Mouse (Mus musculus) heart, postnatal 0 days (tissue): ENCODE results near the gene Iqcb1. TPM values are rescaled to one million over a fixed set of nuclear protein-coding genes. Genes with fewer than 3 reads are reported as not detected.

ENCODE experiments used
- ATAC-seq: fragments of 200-750 bp; cut with Nextera tagmentation; 2 replicates; pipeline ENCODE4 v1.8.0; 2017; ENCODE audit warnings: low read depth, moderate number of reproducible peaks, moderate library complexity; ENCODE audit not compliant: insufficient read depth
- DNase-seq: peaks from one replicate; pipeline ENCODE4 v3.0.0-alpha.2; 2016; ENCODE audit warnings: low spot score
- H3K27ac ChIP-seq: fragments of 300-500 bp; sonication (generic); 2 replicates; pipeline ENCODE4 v1.5.1; 2014; ENCODE audit warnings: low read depth, mild to moderate bottlenecking
- H3K27me3 ChIP-seq: fragments of 300-500 bp; sonication (generic); 2 replicates; pipeline ENCODE4 v1.6.1; 2014; ENCODE audit warnings: low read length, mixed read lengths; ENCODE audit not compliant: control insufficient read depth, insufficient read depth
- H3K36me3 ChIP-seq: fragments of 300-500 bp; sonication (generic); replicated peaks from 2 replicates; pipeline ENCODE4 v1.6.1; 2014; ENCODE audit warnings: low read length, mixed read lengths; ENCODE audit not compliant: control insufficient read depth, insufficient read depth
- H3K4me1 ChIP-seq: fragments of 300-500 bp; sonication (generic); 2 replicates; pipeline ENCODE4 v1.6.1; 2014; ENCODE audit warnings: antibody characterized with exemption; ENCODE audit not compliant: control insufficient read depth, insufficient read depth
- H3K4me2 ChIP-seq: fragments of 300-500 bp; sonication (generic); 2 replicates; pipeline ENCODE4 v1.6.1; 2014; ENCODE audit warnings: low read depth, mild to moderate bottlenecking, low read length, moderate library complexity
- H3K4me3 ChIP-seq: fragments of 300-500 bp; sonication (generic); 2 replicates; pipeline ENCODE4 v1.5.1; 2014; ENCODE audit warnings: low read depth, low read length
- H3K9ac ChIP-seq: fragments of 300-500 bp; sonication (generic); replicated peaks from 2 replicates; pipeline ENCODE4 v1.6.1; 2014; ENCODE audit warnings: low read depth, low read length, mixed read lengths
- H3K9me3 ChIP-seq: fragments of 300-500 bp; sonication (generic); replicated peaks from 2 replicates; pipeline ENCODE4 v1.6.1; 2016; ENCODE audit warnings: low read length; ENCODE audit not compliant: control insufficient read depth
- CTCF ChIP-seq: IDR thresholded peaks from 2 replicates; pipeline ENCODE4 v1.5.1; 2016; ENCODE audit warnings: antibody characterized with exemption, control low read depth, low read depth
- EP300 ChIP-seq: IDR thresholded peaks from 2 replicates; pipeline ENCODE4 v1.6.1; 2016; ENCODE audit warnings: antibody characterized with exemption, low read depth
- WGBS: fragments of 180-500 bp; shearing (Covaris S2); extraction: QIAGEN DNeasy Blood & Tissue Kit; methylation state at CpG from one replicate; pipeline ENCODE4 v1.1.7; 2014; 5-methylcytosine and 5-hydroxymethylcytosine counted together
- polyA plus RNA-seq: library from polyadenylated mRNA; unstranded; fragments of >200 nt; fragmentation: Nextera tagmentation; extraction: Ambion mirVana; gene quantifications from 2 replicates; pipeline ENCODE4 v1.2.1, GENCODE M21; 2015
- total RNA-seq: library from RNA; depleted of rRNA; stranded (reverse); fragments of >200 nt; gene quantifications from 2 replicates; pipeline ENCODE4 v1.2.3, GENCODE M21; 2014; ENCODE audit warnings: low replicate concordance

Iqcb1 gene
- total and polyA plus RNA-seq, 2 experiments from 2014 or later: 4.1 to 14.9 TPM

DNA sequence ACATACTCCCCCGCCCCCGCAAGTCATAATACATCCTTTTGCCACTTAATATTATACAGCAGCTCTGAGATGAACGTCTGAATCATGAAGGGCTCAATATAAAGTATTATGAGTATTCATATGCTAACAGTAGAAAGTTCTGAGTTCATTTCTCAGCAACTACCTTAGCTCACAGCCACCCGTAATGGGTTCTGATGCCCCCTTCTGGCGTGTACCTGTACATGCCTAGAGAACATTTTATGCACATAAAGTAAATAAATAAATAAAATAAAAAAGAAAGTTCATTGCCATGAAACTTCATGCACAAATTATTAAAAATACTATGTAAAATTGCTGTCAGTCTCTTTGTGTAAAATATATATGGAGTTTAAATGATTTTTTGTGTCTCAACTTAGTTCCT is 49.1 kb downstream of the Iqcb1 start:
- Histone ChIP-seq H3K9me3 (no peaks in the 10 kb centered on the region), H3K27ac (no peak overlapping the region), H3K27me3 (no peaks in the 10 kb centered on the region), H3K9ac (no peak overlapping the region), H3K36me3 (peaks cover 1% of the 10 kb centered on the region), H3K4me3 (no peak overlapping the region), H3K4me2 (no peak overlapping the region), H3K4me1 (peaks cover 12% of the 10 kb centered on the region)
- TF ChIP-seq EP300 (no peak), CTCF (no peak; the same call in 1 of the 2 replicates)
- WGBS: 75% methylated on average over 5 of the region's 5 CpGs
- ATAC-seq: no peak
- no peak for DNase-seq

GRCm38 (mm10) chr16:36882737-36883343 is 54.7 kb downstream of the Iqcb1 start:
- Histone ChIP-seq H3K9ac (no peak overlapping the region), H3K4me2 (no peak overlapping the region), H3K4me1 (no peaks in the 10 kb centered on the region), H3K9me3 (no peaks in the 10 kb centered on the region), H3K27me3 (no peaks in the 10 kb centered on the region), H3K4me3 (no peak overlapping the region), H3K27ac (no peak overlapping the region), H3K36me3 (peaks cover 13% of the 10 kb centered on the region; the same call in 1 of the 2 replicates)
- ATAC-seq: no peak
- DNase-seq: no peak
- 70% methylated on average over 5 of the region's 5 CpGs for WGBS
- no peak for TF ChIP-seq CTCF
- TF ChIP-seq EP300: no peak

GRCm38 (mm10) chr16:36884881-36885280 is 56.7 kb downstream of the Iqcb1 start:
- no peak for DNase-seq

DNA sequence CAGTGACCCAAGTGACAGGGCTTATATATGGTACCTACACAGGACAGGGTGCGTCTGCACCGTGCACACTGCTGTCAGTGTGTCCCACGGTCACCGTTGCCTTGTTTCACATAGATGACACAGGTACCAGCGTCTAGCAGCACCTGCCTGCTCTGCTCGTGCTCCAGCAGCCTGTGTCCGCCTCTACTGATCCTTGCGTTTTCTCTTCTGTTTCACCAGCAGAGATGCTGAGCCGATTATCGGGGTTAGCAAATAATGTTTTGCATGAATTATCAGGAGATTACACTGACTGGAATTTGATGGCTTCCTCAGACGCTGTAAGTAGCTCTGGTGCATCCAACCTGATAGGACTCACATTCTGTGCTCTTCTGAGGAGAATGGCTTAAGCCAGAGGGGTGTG is 57.7 kb downstream of the Iqcb1 start:
- DNase-seq (no peak), ATAC-seq (no peak)
- Histone ChIP-seq H3K9me3 (no peaks in the 10 kb centered on the region), H3K27me3 (no peaks in the 10 kb centered on the region), H3K4me3 (no peak overlapping the region), H3K36me3 (peaks cover 39% of the 10 kb centered on the region), H3K4me2 (no peak overlapping the region), H3K4me1 (no peaks in the 10 kb centered on the region), H3K9ac (no peak overlapping the region), H3K27ac (no peak overlapping the region)
- 84% methylated on average over 11 of the region's 11 CpGs for WGBS
- TF ChIP-seq CTCF (no peak), EP300 (no peak)

More at GRCm38 (mm10) chr16:36884881-36885280, 56.7 kb downstream of the Iqcb1 start:
- TF ChIP-seq CTCF (peak; percentile 56), EP300 (no peak)
- Histone ChIP-seq H3K27ac (no peak overlapping the region), H3K9ac (no peak overlapping the region), H3K27me3 (no peaks in the 10 kb centered on the region), H3K4me2 (no peak overlapping the region), H3K9me3 (no peaks in the 10 kb centered on the region), H3K4me3 (no peak overlapping the region), H3K36me3 (peaks cover 31% of the 10 kb centered on the region), H3K4me1 (no peaks in the 10 kb centered on the region)
- no peak for ATAC-seq
- 85% methylated on average over 4 of the region's 4 CpGs for WGBS

GRCm38 (mm10) chr16:36887546-36887945 is 59.4 kb downstream of the Iqcb1 start:
- H3K27me3 ChIP-seq: no peaks in the 10 kb centered on the region
- H3K27ac ChIP-seq: no peak overlapping the region
- ATAC-seq: no peak
- no peak overlapping the region for H3K4me3 ChIP-seq
- H3K4me2 ChIP-seq: no peak overlapping the region
- no peaks in the 10 kb centered on the region for H3K4me1 ChIP-seq
- H3K9me3 ChIP-seq: no peaks in the 10 kb centered on the region
- WGBS: 64% methylated on average over 5 of the region's 5 CpGs
- peaks cover 54% of the 10 kb centered on the region for H3K36me3 ChIP-seq
- no peak for TF ChIP-seq CTCF
- no peak for TF ChIP-seq EP300
- DNase-seq: no peak
- no peak overlapping the region for H3K9ac ChIP-seq

DNA sequence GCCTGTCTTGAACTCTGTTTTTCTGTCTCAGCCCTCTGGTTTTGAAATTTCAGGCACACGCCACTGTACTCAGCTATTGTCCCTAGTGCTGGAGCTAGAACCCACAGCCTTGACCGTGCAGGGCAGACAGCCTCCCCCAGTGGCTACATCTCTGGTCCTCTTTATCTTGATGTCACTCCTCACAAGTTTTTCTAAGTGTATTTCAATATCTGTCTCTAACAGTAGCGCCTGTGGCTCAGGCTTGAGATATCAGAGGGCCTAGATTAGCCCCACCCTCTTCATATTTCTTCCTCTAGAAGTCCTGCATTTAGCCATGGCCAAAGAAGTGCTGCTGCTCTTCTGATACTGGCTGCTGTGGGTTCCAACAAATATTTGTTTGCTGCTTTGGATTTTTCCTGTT is 62.4 kb downstream of the Iqcb1 start:
- Histone ChIP-seq H3K27ac (no peak overlapping the region), H3K4me3 (no peak overlapping the region), H3K4me2 (no peak overlapping the region), H3K9ac (no peak overlapping the region), H3K9me3 (no peaks in the 10 kb centered on the region), H3K4me1 (no peaks in the 10 kb centered on the region), H3K36me3 (peaks cover 82% of the 10 kb centered on the region), H3K27me3 (no peaks in the 10 kb centered on the region)
- 79% methylated on average over 3 of the region's 3 CpGs for WGBS
- ATAC-seq (no peak), DNase-seq (no peak)
- no peak for TF ChIP-seq CTCF
- TF ChIP-seq EP300: no peak
